Comparison of ENCODE assay signal across 17 mouse cellular contexts in genomic region chr3:136673363-136673762, GRCm38 (mm10). TPM values are rescaled to one million over a fixed set of nuclear protein-coding genes. Genes with fewer than 3 reads are reported as not detected.
DNase-seq lines count a peak whose midpoint lies in the region; ATAC-seq and TF ChIP-seq lines count a peak whose summit lies in the region.
"Had no signal": no experiment of that assay in that cellular context is flagged by ENCODE, and none has a peak within 500 bp of the region (broad histone marks: within the 10 kb centered on the region; RNA-seq: fewer than 3 reads in every experiment).

No protein-coding gene starts in this region.

- DNase-seq in gastrocnemius, adult 2 months = no peak
- DNase-seq in gastrocnemius, adult 8-10 months (ENCODE audit: low spot score in 2 of 2) = no peak
- DNase-seq in left cerebral cortex, adult 2 months (ENCODE audit: extremely low spot score in 1 of 2, low spot score in 2 of 2) = no peak
- DNase-seq in left cerebral cortex, postnatal 36 days (ENCODE audit: low spot score in 2 of 2) = no peak
- no peak for DNase-seq in hindbrain, postnatal 0 days (ENCODE audit: low spot score)
- DNase-seq in frontal cortex, postnatal 36 days (ENCODE audit: low spot score in 2 of 2) = no peak
- DNase-seq: adrenal gland, postnatal 10 days; cerebellum, adult 8-10 months; heart, postnatal 14 days; lung, embryonic 14.5 days; right cerebral cortex, postnatal 4 days; thymus, postnatal 4 days had no signal

- intact Hi-C loops in gastrocnemius, adult 2 months (cut with DNase I) = loop anchor here (5.0 kb wide), 2 partner anchors 34 to 94 kb away; no protein-coding TSS in a partner anchor
- intact Hi-C loops in left cerebral cortex, adult 2 months (cut with DNase I) = loop anchor here (5.0 to 10.0 kb wide), 4 partner anchors 159 to 744 kb away; no protein-coding TSS in a partner anchor
- intact Hi-C loops in left cerebral cortex, postnatal 36 days (cut with DNase I) = loop anchor here (5.0 to 10.0 kb wide), 4 partner anchors 161 to 786 kb away; no protein-coding TSS in a partner anchor

- peak overlapping the region; percentile 97 for H3K4me3 ChIP-seq in gastrocnemius, adult 2 months
- peak overlapping the region; percentile 73 for H3K4me3 ChIP-seq in left cerebral cortex, adult 2 months
- peak overlapping the region; percentile 18 for H3K4me3 ChIP-seq in hindbrain, postnatal 0 days (ENCODE audit: low read length)
- H3K4me3 ChIP-seq in neural tube, embryonic 14.5 days (ENCODE audit: low read depth, low read length) = peak overlapping the region; percentile 16; the same call in 1 of the 2 replicates
- H3K4me3 ChIP-seq: erythroblast, embryonic 14.5 days had no signal

- 0 out of 2 replicates have a peak, but pooled peaks cover 12% of the 10 kb centered on the region for H3K4me1 ChIP-seq in hindbrain, postnatal 0 days (ENCODE audit: insufficient read depth, low read length)
- H3K4me1 ChIP-seq in neural tube, embryonic 14.5 days (ENCODE audit: control insufficient read depth, insufficient read depth, low read length) = peaks cover 33% of the 10 kb centered on the region

- H3K9ac ChIP-seq in hindbrain, postnatal 0 days (replicated peaks; ENCODE audit: low read length) = no peak overlapping the region
- H3K9ac ChIP-seq in neural tube, embryonic 14.5 days (replicated peaks; ENCODE audit: low read depth, low read length) = no peak overlapping the region
- H3K9ac ChIP-seq: lung, embryonic 14.5 days had no signal

- ATAC-seq in hindbrain, postnatal 0 days = no peak
- ATAC-seq in neural tube, embryonic 14.5 days (ENCODE audit: low read depth) = no peak
- ATAC-seq: intestine, postnatal 0 days had no signal

- H3K4me2 ChIP-seq in hindbrain, postnatal 0 days (ENCODE audit: low read depth, low read length) = peak overlapping the region; percentile 77
- peak overlapping the region; percentile 34 for H3K4me2 ChIP-seq in neural tube, embryonic 14.5 days (ENCODE audit: low read depth, low read length)
- H3K4me2 ChIP-seq: liver, embryonic 11.5 days had no signal

- TF ChIP-seq CTCF in gastrocnemius, adult 2 months (IDR thresholded peaks at IDR 0.05) = no peak
- no peak for TF ChIP-seq CTCF in left cerebral cortex, adult 2 months (IDR thresholded peaks at IDR 0.05)
- no peak for TF ChIP-seq CTCF in hindbrain, postnatal 0 days (IDR thresholded peaks at IDR 0.05; ENCODE audit: low read depth)

- WGBS in hindbrain, postnatal 0 days = 82% methylated on average over 2 of the region's 2 CpGs
- 79% methylated on average over 2 of the region's 2 CpGs for WGBS in neural tube, embryonic 14.5 days

- H3K9me3 ChIP-seq in hindbrain, postnatal 0 days (ENCODE audit: low read length) = no peaks in the 10 kb centered on the region
- no peaks in the 10 kb centered on the region for H3K9me3 ChIP-seq in neural tube, embryonic 14.5 days (ENCODE audit: control insufficient read depth, low read length)

- H3K36me3 ChIP-seq in hindbrain, postnatal 0 days (ENCODE audit: insufficient read depth, low read length) = no peaks in the 10 kb centered on the region
- no peaks in the 10 kb centered on the region for H3K36me3 ChIP-seq in neural tube, embryonic 14.5 days (ENCODE audit: control insufficient read depth, insufficient read depth, low read length)

- H3K27ac ChIP-seq in gastrocnemius, adult 2 months = peak overlapping the region; percentile 98
- H3K27ac ChIP-seq in left cerebral cortex, adult 2 months = no peak overlapping the region; the same call in 1 of the 2 replicates
- no peak overlapping the region for H3K27ac ChIP-seq in hindbrain, postnatal 0 days
- no peak overlapping the region for H3K27ac ChIP-seq in neural tube, embryonic 14.5 days (ENCODE audit: low read depth, low read length)
- H3K27ac ChIP-seq: kidney, postnatal 0 days had no signal

- H3K27me3 ChIP-seq in hindbrain, postnatal 0 days (ENCODE audit: insufficient read depth, low read length) = no peaks in the 10 kb centered on the region
- no peaks in the 10 kb centered on the region for H3K27me3 ChIP-seq in neural tube, embryonic 14.5 days (ENCODE audit: control insufficient read depth, insufficient read depth, low read length)

RNA-seq across cellular contexts. Expression of gene Ppp3ca, which starts 3.4 kb away (rescaled TPM):
- total RNA-seq in gastrocnemius, adult 2 months (2021) = 100 to 1,000 TPM; 152 to 154 TPM
- total RNA-seq in gastrocnemius, adult 8-10 months (2022) = 100 to 1,000 TPM; 161 to 203 (median 178) TPM
- 100 to 1,000 TPM; 868 to 887 TPM for total RNA-seq in left cerebral cortex, adult 2 months (2021)
- 100 to 1,000 TPM; 853 to 913 TPM for total RNA-seq in left cerebral cortex, postnatal 36 days (2021)
- total RNA-seq in hindbrain, postnatal 0 days (2014; rRNA removed) = 137 and 159 TPM in 2 replicates
- polyA plus RNA-seq in hindbrain, postnatal 0 days (2015; fragmentation: Nextera tagmentation; extraction: Ambion mirVana) = 177 and 180 TPM in 2 replicates
- polyA plus RNA-seq in neural tube, embryonic 14.5 days (2014; fragmentation: Nextera tagmentation; extraction: Ambion mirVana) = 197 and 215 TPM in 2 replicates

Comparison
In these comparisons a context has a peak if more than half of its experiments do, and no peak if none do; other contexts are left out.
1. H3K4me3 ChIP-seq: peak in every context shown above with its lines; median percentile 97 in gastrocnemius, adult 2 months; 73 in left cerebral cortex, adult 2 months; 18 in hindbrain, postnatal 0 days; 16 in neural tube, embryonic 14.5 days.